24 mouse cellular contexts compared by ENCODE assay signal in the genomic region with DNA sequence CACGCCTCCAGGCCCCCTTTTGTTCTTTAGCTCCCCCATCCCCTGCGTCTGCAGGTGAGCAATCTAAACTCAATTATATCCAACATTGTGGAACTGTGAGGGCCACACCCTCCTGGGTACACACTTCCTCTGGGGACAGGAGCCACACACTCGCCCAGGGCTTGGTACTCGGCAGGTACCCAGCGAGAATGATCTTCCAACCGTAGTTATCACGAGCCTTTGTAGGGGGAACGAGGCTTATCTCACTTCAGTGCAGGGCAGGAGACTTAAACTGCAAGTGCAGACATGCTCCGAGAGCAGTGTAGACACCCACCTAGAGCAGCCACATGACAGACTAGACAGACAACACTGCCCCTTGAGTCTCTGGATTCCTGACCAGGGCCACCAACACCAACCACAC.
DNase-seq lines count a peak whose midpoint lies in the region; ATAC-seq and TF ChIP-seq lines count a peak whose summit lies in the region.
"Had no signal": no experiment of that assay in that cellular context is flagged by ENCODE, and none has a peak within 500 bp of the region (broad histone marks: within the 10 kb centered on the region; RNA-seq: fewer than 3 reads in every experiment).

No protein-coding gene starts in this region.

- DNase-seq in liver, postnatal 0 days = no peak
- no peak for DNase-seq in embryonic facial prominence, embryonic 10.5 days (ENCODE audit: low spot score)
- DNase-seq in cerebellum, adult 8-10 months = no peak
- no peak for DNase-seq in kidney, postnatal 10 days
- no peak for DNase-seq in gastrocnemius, postnatal 25 days
- DNase-seq: adrenal gland, postnatal 10 days; cerebellum, adult 9-10 months; cerebellum, postnatal 36 days; gastrocnemius, adult 2 months; heart, adult 2 months; kidney, adult 9 months; kidney, postnatal 25 days; lung, embryonic 14.5 days; midbrain, embryonic 14.5 days; right cerebral cortex, postnatal 14 days had no signal

- TF ChIP-seq CTCF in liver, postnatal 0 days (IDR thresholded peaks at IDR 0.05; ENCODE audit: low read depth) = no peak

- H3K9me3 ChIP-seq in liver, embryonic 12.5 days (replicated peaks) = no peaks in the 10 kb centered on the region
- H3K9me3 ChIP-seq in liver, postnatal 0 days (ENCODE audit: low read length) = no peaks in the 10 kb centered on the region
- H3K9me3 ChIP-seq in embryonic facial prominence, embryonic 10.5 days = no peaks in the 10 kb centered on the region
- H3K9me3 ChIP-seq: heart, embryonic 12.5 days; hindbrain, embryonic 15.5 days; limb, embryonic 15.5 days had no signal

- H3K36me3 ChIP-seq in liver, embryonic 12.5 days = no peaks in the 10 kb centered on the region
- no peaks in the 10 kb centered on the region for H3K36me3 ChIP-seq in liver, postnatal 0 days (replicated peaks; ENCODE audit: insufficient read depth, low read length)
- peaks cover 22% of the 10 kb centered on the region for H3K36me3 ChIP-seq in embryonic facial prominence, embryonic 10.5 days (replicated peaks)
- H3K36me3 ChIP-seq: heart, embryonic 12.5 days; hindbrain, embryonic 15.5 days; limb, embryonic 15.5 days had no signal

- no peaks in the 10 kb centered on the region for H3K4me1 ChIP-seq in liver, embryonic 12.5 days
- H3K4me1 ChIP-seq in liver, postnatal 0 days (ENCODE audit: insufficient read depth) = no peaks in the 10 kb centered on the region
- H3K4me1 ChIP-seq in embryonic facial prominence, embryonic 10.5 days = peaks cover 60% of the 10 kb centered on the region

- no peak overlapping the region for H3K4me2 ChIP-seq in liver, embryonic 12.5 days
- H3K4me2 ChIP-seq in liver, postnatal 0 days (ENCODE audit: low read depth, low read length) = no peak overlapping the region
- H3K4me2 ChIP-seq: heart, embryonic 12.5 days; hindbrain, embryonic 15.5 days; limb, embryonic 15.5 days; lung, embryonic 14.5 days had no signal

- H3K27ac ChIP-seq in liver, embryonic 12.5 days = no peak overlapping the region
- no peak overlapping the region for H3K27ac ChIP-seq in liver, postnatal 0 days (ENCODE audit: low read depth)
- peak overlapping the region; percentile 35; the same call in 1 of the 2 replicates for H3K27ac ChIP-seq in embryonic facial prominence, embryonic 10.5 days (replicated peaks)
- H3K27ac ChIP-seq: gastrocnemius, adult 2 months; heart, adult 2 months; hindbrain, embryonic 15.5 days; limb, embryonic 15.5 days; liver, embryonic 14.5 days had no signal

- no peak overlapping the region for H3K4me3 ChIP-seq in liver, embryonic 12.5 days
- H3K4me3 ChIP-seq in liver, postnatal 0 days (ENCODE audit: low read depth, low read length) = no peak overlapping the region
- no peak overlapping the region for H3K4me3 ChIP-seq in embryonic facial prominence, embryonic 10.5 days
- H3K4me3 ChIP-seq: erythroblast, embryonic 14.5 days; gastrocnemius, adult 2 months; heart, adult 2 months; heart, embryonic 12.5 days; hindbrain, embryonic 15.5 days; limb, embryonic 15.5 days had no signal

- WGBS in liver, embryonic 12.5 days (ENCODE audit: insufficient replicate concordance) = 28% methylated on average over 9 of the region's 9 CpGs
- WGBS in liver, postnatal 0 days (ENCODE audit: insufficient replicate concordance) = 50% methylated on average over 9 of the region's 9 CpGs
- 85% methylated on average over 9 of the region's 9 CpGs for WGBS in embryonic facial prominence, embryonic 10.5 days

- peak; percentile 27; the same call in 1 of the 2 replicates for ATAC-seq in liver, embryonic 12.5 days
- no peak for ATAC-seq in liver, postnatal 0 days
- ATAC-seq in megakaryocyte-erythroid progenitor cell, adult 5-6 weeks (replicated peaks; ENCODE audit: low FRiP score, low TSS enrichment, poor library complexity, severe bottlenecking) = peak; percentile 82
- ATAC-seq: activated CD4-positive, CD25-positive, alpha-beta regulatory T cell, adult 4 months; forebrain, embryonic 16.5 days had no signal

- no peak overlapping the region for H3K9ac ChIP-seq in liver, embryonic 12.5 days
- H3K9ac ChIP-seq in liver, postnatal 0 days (replicated peaks) = no peak overlapping the region
- H3K9ac ChIP-seq: heart, embryonic 12.5 days; hindbrain, embryonic 15.5 days; limb, embryonic 15.5 days; liver, embryonic 14.5 days; lung, embryonic 14.5 days had no signal

- H3K27me3 ChIP-seq in liver, embryonic 12.5 days (replicated peaks) = no peaks in the 10 kb centered on the region
- no peaks in the 10 kb centered on the region for H3K27me3 ChIP-seq in liver, postnatal 0 days (ENCODE audit: insufficient read depth, low read length)
- no peaks in the 10 kb centered on the region for H3K27me3 ChIP-seq in embryonic facial prominence, embryonic 10.5 days (replicated peaks; ENCODE audit: low read depth, poor library complexity, severe bottlenecking)
- H3K27me3 ChIP-seq: hindbrain, embryonic 15.5 days; limb, embryonic 15.5 days had no signal

- no peak for TF ChIP-seq EP300 in liver, postnatal 0 days (IDR thresholded peaks at IDR 0.05; ENCODE audit: low read depth)
